Mouse (Mus musculus): ENCODE measurements around the gene Relb.

Gene Relb

DNA sequence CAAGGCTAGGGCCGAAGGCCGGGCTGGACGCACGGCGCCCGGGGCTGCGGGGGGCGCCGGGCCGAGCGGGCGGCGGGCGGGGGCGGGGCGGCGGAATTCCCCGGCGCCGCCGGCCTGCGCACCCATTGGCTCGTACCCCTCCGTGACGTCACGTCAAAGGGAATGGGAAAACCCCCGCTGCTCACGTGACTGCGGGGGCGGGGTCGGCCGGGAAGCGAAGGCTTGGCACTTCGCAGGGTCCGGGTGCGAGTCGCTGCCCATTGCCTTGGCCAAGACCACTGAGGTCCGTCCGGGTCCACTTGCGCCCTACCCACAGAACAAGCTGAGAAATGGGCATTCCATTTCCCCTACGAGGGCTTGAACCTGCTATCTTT lies at the start of gene Relb:
Gene Relb, minus strand, starts transcription at position 78 of the 374 bp plus-strand sequence.
- peak; percentile 95 for DNase-seq

DNA sequence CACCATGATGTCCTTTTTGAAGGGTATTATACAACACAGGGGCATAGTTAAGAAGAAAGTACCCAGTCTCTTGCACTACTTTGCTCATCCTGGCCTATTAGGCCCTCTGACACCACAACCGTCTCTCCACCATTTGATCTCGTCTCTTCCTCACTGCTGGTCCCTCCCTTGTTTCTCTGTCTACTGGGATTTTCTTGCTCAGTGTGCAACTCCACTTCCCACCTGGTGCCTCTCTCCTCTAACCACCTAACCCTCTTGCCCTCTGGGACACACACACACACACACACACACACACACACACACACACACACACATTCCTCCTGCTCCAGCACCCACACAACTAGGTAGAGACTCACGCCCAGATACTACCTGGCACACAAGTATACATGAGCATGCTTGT lies 49.7 kb upstream of the Relb start:
- no peak for DNase-seq

DNA sequence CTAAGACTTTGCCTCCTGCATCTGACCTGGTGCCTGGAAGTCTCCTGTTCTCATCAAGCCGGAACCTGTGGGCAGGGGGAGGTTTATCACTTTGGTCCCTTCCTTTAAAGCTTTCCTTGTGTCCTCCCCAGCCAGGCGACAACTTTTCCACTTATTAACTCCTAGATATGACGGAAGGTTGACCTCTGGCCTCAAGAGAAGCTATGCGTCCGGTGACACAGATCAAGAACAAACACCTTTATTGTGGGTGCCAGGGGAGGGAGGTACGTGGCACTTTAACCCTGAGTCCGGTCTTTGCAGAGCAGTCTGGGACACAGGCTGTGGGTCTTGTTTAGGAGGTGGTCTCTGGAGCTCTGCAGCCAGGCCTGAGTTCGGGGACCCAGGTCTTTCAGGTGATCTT lies 48.6 kb upstream of the Relb start, which contains the start of gene Apoc2:
Gene Apoc2, minus strand, starts transcription at position 70 of the 400 bp plus-strand sequence.
- no peak for DNase-seq

DNA sequence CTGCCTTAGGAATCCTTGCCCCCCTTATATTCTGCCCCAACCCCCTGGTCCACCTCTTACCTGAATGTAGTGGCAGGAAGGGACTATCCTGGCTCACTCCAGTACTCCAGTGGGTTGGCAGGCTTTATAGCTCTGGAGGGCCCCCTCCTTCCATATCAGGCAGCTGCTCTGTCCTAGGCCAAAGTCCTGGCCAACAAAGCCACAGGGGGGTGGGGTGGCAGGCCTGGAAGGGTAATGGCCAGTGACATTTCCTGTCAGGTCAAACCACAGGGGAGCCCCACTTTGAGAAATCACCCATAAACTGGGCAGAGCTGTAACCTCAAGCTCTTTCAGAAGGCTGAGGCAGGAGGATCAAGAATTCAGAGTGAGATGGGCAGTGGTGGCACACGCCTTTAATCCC lies 47.4 kb upstream of the Relb start:
- no peak for DNase-seq

DNA sequence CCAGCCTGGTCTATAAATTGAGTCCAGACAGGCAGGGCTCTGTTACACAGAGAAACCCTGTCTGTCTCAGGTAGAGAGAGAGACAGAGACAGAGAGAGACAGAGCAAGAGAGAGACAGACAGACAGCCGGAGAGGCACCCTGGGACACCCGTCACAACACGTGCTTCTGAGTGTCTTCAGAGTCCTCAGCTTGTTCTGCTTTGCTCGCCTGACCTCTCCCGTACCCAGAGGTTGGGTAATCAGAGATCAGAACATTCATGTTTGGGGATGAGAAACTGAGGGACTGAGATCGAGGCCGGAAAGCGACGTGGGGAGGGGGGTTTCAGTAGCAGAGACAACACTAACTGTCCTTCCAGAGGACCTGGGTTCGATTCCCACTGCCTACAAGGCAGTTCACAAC lies 46.6 kb upstream of the Relb start:
- no peak for DNase-seq

DNA sequence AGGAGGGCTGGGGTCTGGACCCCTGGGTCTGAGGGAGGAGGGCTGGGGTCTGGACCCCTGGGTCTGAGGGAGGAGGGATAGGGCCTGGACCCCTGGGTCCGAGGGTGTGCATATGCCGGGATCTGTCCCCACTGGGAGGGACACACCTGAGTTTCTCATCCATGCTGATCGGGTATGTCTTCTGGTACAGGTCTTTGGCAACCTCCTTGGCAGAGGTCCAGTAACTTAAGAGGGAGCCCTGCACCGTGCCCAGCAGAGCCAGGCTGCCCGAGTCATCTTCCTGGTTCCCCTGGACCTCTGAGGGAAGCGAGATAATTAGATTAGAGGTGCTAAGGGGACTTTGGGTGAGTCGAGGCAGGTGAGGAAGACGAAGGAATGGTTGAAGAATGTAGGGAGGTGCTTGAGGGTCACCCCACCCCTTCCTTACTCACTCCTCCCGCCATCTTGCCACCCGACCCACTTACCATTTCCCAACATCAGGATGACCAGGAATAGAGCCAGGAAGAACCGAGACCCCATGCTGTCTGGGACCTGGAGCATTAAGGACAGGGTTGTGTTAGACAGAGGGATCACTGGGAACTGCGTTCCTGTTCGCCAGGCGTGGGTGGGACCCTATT lies 44.0 kb upstream of the Relb start:
- no peak for DNase-seq

DNA sequence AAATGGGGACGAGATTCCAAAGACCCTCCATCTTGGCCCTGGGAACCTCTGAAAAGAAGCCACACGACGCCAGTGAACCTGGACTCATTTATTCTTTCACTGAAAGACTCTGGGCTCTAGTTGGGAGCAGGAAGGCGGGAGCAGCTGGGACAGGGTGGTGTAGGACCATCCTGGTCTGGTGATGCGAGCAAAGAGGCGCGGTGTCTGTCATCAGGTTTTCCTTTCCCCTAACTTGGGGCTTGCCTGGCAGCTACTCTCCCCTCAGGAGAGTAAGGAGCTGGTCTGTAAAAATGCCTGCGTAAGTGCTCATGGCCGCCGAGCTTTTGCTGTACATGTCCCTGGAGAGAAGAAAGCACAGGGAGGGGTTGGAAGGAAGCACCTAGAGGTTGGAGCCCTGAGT lies 42.3 kb upstream of the Relb start:
- no peak for DNase-seq

DNA sequence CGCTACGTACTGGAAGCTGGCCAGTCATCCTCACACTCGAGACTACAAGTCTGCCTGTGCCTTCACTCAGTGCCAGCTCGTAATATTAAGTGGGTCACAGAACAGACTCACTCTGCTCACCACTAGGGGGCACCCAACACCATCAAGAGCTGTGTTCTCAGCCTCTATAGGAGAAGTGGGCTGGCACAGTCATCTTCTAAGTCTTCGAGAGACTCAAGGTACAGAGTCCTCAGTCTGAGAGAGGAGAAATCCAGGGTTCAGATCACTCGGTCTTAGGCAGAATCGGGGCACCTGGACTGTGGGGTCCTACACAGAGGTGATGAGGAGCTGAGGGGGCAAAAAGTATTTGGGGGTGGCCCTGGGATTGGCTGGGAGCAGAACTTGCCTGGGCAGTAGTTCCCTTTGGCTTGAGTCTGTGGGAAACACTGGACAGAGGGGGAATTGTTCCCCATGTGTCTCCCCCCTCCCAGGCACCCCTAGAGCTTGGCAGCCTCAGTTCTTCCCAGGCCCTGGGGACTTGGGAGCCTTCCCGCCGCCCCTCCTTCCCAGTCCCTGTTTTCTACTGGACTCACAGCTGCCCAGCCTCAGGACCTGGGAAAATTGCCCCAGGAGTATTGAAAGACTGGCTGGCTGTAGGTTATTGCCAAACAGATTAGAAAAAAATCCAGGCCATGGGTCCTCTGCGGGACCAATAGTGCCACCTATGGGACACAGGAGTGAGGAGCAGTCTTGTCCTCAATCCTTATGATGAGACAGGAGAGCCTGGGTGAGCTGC lies 39.9 kb upstream of the Relb start:
- DNase-seq, result peak; percentile 98

DNA sequence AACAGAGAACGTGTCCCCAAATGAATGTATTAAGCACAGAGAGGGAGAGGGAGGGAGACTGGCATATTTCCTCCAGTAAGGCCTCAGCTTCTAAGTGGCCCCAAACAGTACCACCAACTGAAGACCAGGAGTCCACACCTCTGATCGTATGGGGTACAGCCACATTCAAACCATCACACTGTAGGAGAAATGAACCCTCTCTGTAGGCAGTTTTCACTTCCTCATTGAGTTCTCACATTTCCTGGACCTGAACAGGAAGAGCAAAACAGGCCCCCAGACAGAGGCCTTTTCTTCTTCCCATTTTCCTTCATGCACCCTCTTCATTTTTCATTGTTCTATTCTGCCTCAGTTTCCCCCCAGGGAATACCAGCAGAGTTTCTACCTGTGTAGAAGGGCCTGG lies 38.2 kb upstream of the Relb start:
- no peak for DNase-seq

DNA sequence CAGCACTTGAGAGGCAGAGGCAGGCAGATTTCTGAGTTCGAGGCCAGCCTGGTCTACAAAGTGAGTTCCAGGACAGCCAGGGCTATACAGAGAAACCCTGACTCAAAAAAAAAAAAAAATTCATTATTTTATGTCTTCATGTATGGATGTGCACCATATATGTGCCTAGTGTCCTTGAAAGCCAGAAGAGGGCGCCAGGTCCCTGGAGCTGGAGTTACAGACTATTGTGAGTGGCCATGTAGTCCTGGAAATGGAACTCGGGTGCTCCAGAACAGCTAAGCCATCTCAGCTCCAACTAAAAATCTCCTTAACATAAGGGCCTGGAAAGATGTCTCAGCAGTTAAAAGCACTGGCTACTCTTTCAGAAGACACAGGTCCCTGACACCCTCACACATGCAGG lies 37.5 kb upstream of the Relb start:
- no peak for DNase-seq

DNA sequence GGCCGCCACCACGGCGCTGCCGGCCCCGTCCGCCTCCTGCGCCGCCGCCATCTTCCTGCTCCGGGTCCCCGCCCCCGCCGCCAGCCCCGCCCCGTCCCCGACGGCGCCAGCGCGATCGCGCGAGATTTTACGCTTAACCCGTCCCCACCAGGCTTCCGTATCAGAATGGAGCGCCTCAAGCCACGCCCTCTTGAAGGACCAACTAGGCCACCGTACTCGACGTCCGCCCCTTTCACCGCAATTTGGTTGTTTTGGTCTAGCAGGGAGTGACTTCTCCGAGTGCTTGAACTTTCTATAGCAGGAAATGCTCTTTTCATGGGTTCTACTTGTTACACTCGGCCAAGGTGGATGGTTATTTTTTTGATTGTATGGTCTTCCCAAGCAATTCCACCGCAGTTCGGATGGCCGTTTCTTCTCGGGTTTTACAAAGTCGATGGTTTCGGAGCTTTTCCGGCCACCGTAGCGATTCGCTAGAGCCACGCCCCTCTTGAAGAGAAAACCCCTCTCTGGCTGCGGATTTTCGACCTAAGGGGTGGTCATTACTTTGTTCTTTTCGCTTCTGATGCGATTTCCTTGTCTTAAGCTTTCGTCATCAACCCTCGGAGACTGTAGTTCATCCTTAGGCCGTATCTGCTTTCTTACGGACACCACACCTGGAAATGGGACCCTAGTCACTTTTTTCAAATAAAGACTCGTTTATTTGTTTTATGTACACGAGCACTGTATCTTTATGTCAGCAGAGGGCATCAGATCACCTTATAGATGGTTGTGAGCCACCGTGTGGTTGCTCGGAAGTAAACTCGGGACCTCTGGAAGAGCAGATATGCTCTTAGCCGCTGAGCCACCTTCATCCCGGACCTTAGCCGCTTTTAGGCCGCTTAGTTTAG lies 36.0 kb upstream of the Relb start, which contains the start of gene Clptm1:
Gene Clptm1, minus strand, starts transcription at position 79 of the 887 bp plus-strand sequence.
- peak; percentile 98 for DNase-seq

DNA sequence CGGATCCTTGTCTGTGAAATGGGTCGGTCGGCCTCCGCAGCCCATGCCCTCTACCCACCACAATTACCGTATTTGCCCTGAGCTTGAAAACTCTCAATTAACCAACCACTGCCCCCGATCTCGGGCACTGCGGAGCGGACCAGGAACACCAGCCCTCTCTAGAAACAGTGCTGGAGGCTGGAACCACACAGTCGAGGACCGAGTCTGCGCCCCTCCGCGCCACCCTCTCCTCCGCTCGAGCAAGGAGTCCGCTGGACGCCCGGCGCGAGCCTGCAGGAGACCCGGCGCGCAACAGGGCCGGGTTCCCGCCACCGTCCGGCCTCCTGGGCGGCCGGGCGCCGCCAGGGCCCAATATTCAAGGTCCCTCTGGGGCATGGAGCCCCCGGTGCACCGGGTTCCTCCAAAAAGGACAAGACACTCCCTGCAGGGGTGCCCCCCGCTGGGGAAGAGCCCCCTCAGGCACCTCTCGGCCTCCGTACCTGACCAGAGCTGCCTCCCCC lies 35.3 kb upstream of the Relb start:
- no peak for DNase-seq

DNA sequence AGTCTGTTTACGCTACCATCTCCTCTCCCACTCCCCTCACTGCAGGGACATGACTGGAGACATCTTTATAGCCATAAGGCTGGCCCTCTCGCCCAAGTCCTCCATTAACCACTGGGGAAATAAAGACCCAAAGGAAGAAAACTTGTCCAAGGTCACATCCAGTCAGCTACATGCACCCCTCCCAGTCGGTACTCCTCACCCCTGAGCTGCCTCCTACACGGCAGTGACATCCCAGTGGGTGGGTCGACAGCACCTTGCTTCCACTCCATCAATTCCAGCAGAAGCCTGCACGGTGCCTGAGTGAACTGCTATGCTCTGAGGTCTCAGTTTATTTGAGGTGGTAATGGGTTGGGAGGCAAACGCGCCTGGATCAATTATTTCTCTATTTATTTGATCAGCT lies 34.7 kb upstream of the Relb start:
- DNase-seq, result no peak

DNA sequence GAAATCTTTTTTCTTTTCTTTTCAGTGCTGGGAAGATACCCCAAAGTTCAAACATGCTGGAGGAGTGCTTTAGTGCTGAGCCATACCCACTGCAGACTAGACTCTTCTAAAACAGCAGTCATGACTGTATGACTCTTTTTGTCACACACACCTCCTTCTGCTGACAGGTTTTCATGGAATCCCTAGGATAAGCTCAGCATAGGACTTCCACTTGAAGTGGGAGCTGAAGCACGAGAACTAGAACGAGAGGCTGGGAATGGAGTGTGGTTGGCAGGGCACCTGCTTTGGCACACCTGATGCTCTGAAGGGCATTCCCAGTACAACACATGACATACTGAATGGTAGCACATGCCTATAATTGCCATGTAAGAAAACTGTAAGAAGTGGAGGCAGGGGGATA lies 23.4 kb upstream of the Relb start:
- DNase-seq, result no peak

DNA sequence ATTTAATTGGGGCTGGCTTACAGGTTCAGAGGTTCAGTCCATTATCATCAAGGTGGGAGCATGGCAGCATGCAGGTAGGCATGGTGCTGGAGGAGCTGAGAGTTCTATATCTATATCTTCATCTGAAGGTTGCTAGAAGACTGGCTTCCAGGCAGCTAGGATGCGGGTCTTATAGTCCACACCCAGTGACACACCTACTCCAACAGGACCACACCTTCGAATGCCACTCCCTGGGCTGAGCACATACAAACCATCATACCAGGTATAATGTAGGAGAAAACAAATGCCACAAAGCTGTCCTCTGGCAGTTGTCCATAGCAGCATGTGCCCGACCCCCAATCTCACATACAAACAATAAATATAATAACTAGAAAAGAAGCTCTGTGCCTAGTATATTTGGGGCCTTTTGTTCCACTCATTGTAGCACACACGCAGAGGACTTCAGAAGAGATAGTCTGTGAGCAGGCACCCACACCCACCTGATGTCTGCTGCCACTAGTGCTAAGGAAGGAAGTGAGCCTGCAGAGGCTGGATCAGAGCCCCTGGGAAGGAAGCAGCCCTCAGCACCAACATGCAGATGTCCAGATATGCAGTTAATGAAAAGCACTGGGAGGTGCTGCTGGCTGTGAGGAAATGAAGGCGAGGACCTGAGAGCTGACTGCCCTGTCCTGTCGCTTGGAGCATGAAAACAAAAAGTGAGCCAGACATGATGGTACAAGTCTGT lies 22.0 kb upstream of the Relb start:
- DNase-seq, result peak; percentile 47

DNA sequence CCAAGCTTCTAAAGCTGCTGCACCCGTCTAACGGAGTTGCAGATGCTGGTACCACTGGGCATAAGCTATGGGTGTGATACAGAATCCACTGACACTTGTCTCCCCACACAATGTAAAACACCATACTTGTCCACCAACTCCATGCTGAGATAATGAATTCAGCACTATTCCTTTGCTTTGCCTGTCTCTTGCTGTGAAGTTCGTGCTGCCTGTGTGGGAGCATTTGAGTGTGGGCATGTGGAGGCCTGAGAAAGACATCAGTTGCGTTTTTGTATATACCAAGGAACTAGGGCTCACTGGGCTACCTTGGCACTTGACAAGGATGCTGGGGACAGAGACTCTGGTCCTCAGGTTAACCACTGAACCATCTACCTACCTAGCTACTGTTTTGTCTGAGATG lies 12.0 kb upstream of the Relb start:
- no peak for DNase-seq

DNA sequence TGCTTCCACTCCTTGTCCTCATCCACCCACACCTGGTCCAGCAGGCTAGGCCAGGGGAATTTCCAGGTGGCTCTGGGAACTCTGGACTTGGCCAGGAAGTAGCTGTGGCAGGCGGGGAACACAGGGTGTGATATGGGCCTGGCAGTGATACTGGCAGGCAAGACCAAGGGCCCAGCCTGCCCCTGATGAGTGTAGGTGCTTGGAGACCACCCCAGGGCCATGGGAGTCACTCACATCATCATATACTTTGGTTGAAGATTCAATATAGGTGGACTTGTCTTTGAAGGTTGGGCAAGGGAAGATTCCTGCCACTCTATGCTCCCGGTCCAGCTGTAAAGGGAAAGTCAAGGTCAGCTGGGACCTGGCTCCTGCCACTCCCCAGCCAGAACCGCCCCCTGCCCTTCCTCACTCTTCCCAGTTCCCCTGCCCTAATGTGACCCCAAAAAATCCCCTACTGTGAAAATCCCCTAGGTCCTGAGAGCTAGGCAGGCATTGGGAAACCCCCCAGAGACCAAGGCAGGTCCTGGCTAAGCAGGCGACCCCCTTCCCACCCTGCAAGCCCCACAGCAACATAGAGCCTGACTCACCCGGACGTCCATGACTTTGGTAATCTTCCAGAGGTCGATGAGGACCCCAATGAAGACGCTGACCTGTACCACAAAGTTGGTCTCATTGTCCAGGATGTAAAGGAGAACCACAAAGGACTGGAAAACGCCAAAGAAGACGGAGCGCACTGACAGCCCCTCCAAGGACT lies 6.0 kb upstream of the Relb start:
- no peak for DNase-seq

DNA sequence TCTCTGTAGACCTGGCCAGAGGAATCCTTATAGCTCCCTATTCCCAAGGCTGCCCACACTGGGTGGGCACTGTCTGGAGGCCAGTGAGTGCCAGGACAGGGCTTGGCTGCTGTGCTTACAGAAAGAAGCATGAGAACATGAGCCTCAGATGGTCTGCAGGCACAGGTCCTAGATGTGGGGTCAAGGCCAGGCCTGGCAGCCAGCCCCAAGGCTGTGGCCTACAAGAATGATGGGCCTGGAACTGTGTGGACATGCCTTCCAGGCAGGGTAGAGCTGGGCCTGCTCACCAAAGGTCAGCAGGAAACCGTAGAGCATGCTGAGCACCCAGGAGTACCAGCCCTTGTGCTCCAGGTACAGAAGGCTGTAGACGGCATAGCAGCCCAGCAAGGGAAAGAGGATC lies 5.4 kb upstream of the Relb start:
- no peak for DNase-seq

DNA sequence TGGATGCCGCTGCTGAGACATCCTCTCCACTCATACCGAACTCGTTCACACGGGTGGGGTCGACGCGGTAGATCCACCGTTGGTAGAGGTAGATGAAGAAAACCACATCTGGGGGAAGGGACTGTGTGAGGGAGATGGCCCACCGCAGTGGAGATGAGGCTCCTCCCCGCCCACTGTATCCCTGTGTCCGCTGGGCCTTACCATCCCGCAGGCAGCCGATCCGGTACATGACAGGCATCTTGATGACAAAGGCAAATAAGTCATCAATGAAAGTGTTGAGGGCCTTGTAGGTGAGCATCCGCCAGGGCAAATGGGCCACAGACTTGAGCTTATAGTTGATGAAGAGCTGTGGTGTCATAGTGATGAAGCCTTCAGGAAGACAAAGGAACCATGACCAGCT lies 4.6 kb upstream of the Relb start:
- DNase-seq, result no peak

DNA sequence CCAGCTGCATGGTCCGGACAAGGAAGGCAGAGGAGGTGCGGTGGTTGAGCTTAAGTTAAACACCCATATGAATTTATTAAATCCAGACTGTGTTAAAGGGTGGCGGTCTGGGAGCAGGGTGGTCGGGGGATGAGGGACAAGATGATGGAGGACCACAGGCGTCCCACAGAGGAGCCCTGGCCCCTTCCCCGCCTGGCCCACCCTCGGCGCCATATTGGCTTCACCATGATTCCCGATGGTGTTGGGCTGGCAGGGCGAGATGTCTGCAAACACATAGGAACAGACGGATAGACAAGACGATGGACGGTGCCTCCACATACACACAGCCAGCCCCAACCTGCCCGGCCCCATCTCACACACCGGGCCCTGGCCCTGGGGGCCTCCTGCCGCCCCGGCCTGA lies 4.0 kb upstream of the Relb start:
- no peak for DNase-seq

DNA sequence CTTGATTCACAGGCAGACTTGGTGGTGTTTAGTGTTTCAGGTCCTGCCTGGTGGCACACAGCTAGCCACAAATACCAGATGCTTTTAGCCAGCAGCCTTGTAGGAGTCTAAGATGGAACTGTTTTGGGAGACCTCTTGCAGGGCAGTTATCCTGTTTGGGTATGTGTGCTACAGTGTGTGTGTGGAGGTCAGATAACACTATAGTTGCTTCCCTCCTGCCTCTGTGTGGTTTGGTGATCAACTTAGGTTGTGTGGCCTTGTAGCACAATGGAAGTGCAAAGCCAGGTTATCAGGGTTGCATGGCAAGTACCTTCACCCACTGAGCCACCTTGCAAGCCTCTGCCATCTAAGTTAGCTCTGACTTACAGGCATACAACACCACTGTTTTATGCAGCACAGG lies 3.5 kb upstream of the Relb start:
- no peak for DNase-seq

DNA sequence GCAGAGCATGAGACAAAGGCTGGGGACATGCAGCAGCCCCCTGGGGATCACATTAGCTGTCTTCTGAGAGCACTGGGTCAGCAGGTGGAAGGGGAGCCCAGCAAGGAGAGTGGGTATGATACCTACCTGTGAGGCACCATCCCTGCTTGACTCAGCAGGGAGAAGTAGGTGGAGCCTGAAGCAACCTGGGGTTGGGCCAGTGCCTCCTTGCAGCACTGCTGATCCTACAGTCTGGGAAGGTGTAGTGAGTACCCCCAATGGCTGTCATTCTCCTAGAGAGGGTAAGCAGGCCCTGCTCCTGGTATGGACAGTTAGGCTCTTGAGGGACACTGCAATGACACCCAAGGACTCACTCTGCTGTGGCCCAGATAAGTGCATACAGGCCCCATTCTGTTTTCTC lies 3.0 kb upstream of the Relb start:
- no peak for DNase-seq

Measured in lung, postnatal 36 days (tissue).